Mouse (Mus musculus) frontal cortex, postnatal 25 days (tissue): ENCODE results near the gene Etnk1.
"Not testable (repeated sequence)": the region's sequence is repeated elsewhere in the genome, so short reads cannot be mapped to it uniquely, and the experiment has no call there.

Source experiments
- DNase-seq, 2 experiments: peaks; one replicate each; pipeline ENCODE4 v3.0.0; 2022; ENCODE audit warnings: low spot score in 2 of 2

Etnk1 gene

GRCm38 (mm10) chr6:143166452-143167357 is at the start of gene Etnk1:
Gene Etnk1 (plus strand): TSS chr6:143167221.
- DNase-seq, result peak; percentile 99 to 100

GRCm38 (mm10) chr6:143119325-143119724 is 47.7 kb upstream of the Etnk1 start:
- DNase-seq, result no peak

DNA sequence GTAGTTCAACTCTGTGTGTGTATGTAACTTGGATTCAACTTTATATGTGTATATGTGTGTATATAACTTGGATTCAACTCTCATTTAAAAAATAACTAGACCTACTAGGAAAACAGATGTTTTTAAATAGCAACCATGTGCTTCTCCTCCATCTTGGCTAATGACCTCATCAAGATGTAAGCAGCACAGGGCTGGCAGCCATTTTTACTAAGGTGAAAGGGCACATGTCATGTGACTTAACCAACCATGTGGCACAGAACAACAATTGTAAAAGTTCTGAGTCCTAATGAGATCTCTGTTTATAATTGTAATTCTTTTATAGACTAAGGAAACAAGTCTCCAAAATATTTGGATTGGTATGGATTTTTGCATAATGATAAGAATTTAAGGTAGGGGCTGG is 41.3 kb upstream of the Etnk1 start:
- DNase-seq, result no peak

GRCm38 (mm10) chr6:143129466-143129865 is 37.6 kb upstream of the Etnk1 start:
- no peak for DNase-seq

DNA sequence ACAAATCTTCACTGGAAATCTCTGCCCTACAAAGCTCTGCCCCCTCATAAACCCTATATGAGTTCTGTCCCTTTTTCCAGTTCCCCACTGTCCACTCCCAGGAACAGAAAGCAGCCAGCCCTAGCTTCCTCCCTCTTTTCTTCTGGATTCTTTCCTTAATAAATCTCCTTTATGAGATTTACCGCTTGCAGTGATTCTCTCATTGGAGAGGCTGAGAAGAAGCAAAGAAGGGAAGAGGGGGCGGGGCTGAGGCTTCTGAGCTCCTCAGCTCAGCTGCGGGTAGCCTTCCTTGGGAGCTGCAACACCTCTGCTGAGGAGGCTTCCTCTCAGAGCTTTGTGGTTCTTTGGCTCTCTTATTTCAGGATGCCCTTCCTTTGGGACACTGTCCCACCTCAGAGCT is 37.1 kb upstream of the Etnk1 start:
- no peak for DNase-seq

DNA sequence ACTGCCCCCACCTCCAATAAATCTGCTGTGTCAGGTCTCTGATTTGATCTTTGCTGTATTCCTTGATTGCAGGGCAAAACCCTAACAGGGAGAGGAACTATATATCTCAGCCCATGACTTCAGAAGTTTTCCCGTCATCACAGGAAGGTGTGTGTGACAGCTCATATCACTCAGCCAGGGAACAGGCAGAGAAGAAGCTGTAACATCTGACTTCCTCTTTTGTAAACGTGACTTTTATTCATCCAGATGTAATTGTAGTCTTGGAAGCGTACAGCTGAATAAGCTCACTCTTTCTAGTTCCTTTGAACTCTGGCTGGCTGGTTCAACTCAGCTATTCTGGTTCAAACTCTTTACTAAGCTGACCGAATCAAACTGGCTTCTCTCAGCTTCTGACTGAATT is 36.6 kb upstream of the Etnk1 start:
- DNase-seq, result no peak

GRCm38 (mm10) chr6:143131895-143132652 is 34.9 kb upstream of the Etnk1 start:
- no peak for DNase-seq

DNA sequence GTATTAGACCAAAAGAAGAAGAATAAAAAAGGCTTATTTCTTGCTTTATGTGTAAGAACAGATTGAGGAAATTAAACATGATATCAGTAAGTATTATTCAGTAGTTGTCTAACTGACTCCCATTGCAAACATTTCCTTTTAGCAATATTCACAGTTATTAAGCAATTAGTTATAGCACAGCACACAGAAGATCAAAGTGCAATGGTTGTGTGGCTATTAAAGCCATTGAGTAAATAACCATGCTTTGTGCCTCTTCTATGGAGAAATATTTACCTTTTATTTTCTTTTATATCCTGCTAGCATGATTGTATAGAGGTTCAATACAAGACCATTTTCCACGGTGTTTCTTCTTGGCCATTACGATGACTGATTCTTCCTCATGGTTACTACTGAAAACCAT is 33.9 kb upstream of the Etnk1 start:
- DNase-seq, result no peak

DNA sequence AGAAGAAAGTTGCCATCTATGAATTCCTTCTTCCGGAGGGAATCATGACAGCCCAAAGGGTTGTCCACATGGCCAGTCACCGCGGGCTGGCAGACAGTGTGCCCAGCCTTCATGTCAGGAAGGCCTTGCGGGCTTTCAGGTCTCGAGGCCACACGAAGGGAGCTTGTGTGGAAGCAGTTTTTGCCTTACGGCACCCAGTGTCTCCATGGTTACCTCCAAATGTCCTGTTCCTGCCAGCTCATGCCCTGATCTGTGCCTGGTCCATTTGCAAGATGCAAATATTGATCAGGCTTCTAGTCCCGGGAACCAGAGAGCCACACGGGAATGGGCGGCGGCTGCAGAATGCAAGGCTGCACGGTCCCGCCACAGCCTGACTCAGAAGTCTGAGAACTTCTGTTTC is 31.9 kb upstream of the Etnk1 start:
- no peak for DNase-seq

DNA sequence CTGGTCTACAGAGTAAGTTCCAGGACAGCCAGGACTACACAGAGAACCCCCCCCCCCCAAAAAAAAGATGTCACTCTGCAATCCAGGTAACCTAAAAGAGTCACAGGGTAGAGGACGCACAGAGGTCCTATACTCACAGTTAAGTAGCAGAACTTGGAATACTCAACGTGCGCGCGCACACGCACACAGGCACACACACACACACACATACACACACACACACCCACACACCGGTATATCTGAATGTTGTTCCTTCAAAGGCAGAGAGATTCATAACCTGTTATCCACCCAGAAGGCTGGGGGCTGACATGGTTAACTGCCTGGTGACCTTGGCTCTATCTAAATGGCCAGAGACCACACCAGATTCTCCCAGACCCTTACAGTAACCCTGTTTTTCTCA is 30.3 kb upstream of the Etnk1 start:
- no peak for DNase-seq

GRCm38 (mm10) chr6:143137341-143137740 is 29.7 kb upstream of the Etnk1 start:
- no peak for DNase-seq

- DNase-seq, result no peak
These were observed 27.6 kb upstream of the Etnk1 start for GRCm38 (mm10) chr6:143139417-143139816.

- no peak for DNase-seq
These were observed 26.1 kb upstream of the Etnk1 start for GRCm38 (mm10) chr6:143140884-143141283.

GRCm38 (mm10) chr6:143141624-143142592 is 25.1 kb upstream of the Etnk1 start:
- DNase-seq, result not testable (repeated sequence)

DNA sequence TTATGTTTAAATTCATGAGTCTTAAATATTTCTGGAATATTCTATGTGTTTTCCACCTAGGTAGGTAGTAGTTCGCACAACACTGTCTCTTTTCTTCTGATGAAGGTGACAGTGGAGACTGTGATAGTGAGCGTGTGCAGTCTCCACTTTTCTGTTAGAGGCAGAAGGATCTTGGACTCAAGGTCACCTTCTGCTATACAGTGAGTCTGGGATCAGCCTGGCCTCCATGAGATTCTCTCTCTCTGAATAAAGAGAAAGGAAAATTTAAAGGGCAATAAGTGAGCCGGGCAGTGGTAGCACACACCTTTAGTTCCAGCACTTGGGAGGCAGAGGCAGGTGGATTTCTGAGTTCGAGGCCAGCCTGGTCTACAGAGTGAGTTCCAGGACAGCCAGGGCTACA is 24.2 kb upstream of the Etnk1 start:
- DNase-seq, result no peak

DNA sequence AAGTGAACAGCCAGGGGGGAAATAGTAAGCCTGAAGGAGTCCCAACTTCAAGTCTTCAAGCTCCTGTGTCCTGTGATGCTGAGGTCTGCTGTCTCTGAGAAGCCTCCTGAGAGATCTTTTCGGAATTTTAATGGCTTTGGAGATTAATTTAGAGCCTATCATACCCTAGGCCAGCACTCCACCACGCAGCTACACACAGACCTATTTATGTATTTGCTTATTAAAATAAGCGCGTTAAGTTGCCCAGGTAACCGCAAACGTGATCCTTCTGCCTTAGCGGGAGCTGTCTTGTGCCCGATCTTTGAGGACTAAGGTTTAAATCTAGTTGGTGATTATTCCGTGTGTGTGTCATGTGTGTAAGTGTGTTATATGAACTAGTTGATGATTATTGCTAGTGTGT is 23.7 kb upstream of the Etnk1 start:
- no peak for DNase-seq

DNA sequence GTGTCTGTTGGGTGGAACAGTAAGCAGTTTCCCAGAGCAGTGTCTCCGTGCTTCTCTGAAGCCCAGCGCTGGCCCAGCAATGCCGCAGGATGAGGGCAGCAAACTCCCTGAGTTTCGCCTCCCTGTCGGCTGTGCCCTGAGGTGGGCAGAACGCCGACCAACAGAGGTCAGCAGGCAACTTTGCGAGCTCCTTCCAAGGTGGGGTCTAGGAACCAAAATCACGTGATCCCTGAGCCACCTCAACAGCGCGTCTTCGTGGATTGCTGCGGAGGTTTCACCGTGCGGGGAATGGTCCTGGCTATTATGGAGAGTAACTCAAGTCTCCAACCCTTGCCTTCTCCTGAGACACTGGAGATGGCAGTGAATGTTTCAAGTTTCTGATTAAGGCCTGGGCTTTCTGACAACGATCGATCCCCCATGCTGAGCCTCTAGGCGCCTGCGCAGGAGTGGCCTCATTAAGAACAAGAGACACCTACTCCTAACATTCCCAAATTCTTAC is 23.2 kb upstream of the Etnk1 start:
- no peak for DNase-seq

DNA sequence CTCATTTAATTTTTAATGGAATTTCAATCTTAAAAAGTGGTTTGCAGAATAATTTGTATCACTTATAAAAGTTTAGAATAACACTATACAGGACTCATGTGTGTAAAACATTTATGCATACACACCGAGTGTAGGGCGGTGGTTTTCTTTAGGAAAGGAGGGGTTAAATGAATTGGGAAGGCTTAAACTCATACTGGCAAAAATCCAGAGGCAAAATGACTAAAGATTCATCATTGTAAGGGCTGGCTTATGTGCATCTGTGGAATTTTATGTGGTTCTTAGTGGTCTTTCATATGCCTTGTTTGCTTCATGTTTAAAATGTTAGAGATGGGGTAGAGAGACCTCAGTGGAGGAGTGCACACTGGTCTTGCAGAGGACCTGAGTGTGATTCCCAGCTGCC is 22.5 kb upstream of the Etnk1 start:
- no peak for DNase-seq

GRCm38 (mm10) chr6:143145051-143145450 is 22.0 kb upstream of the Etnk1 start:
- no peak for DNase-seq

DNA sequence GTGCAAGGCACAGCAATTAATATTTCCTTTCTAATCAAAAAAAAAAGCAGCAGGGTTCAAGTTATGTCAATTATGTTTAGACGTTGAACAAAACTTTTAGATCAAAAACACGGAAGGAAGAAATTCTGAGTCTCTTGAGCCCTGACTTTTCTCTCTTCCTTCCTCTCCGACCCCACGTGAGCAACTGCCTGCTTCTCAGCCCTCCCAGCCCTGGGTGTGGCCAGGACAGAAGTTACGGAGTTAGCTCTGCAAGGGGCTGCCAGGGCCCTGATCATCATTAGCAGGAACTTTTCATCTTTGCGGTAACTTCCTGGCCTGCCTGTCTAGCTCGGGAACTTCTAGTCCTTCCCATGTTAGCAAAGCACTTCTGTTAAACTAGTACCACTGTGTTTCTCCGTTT is 20.3 kb upstream of the Etnk1 start:
- DNase-seq, result no peak

DNA sequence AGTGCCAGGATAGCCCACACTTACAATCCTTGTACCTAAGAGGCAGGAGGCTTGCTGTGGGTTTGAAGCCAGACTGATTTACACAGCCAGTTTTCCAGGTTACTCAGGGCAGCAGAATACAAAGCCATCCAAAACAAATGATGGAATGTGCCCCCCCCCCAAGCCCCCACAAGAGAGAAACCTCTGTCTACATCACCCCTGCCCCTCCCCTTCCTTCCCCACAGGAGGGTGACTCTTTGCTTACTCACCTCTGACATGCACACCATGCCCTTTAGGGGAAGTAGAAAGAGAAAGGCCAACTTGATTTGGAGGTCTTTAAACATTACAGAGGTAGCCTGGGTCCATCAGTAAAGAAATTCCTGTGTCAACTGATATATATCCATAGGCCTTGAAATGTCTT is 18.2 kb upstream of the Etnk1 start:
- no peak for DNase-seq
